In the genomic region with DNA sequence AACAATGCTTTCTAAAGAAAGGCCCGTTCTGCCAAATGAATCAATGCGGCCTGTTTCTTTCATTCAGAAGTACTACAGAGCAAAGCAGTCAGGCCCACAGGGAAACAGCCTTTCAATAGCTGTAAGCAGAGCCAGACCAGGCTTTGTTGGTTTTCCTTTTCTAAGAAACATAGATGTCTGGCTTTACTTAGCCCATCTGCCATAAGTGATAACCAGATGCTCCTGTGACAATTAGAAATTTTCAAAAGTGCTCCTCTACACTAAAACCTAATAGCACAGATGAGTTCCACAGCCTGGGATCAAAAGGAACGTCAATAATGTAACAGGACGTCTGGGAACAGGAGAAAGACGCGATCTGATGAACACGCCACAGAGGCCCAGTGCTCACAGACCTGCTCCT, we compare ENCODE assay signal across 21 mouse cellular contexts. TPM values are rescaled to one million over a fixed set of nuclear protein-coding genes. Genes with fewer than 3 reads are reported as not detected.
A peak's percentile ranks its signal among the peaks of the same experiment; 100 is the strongest.
DNase-seq lines count a peak whose midpoint lies in the region; ATAC-seq lines count a peak whose summit lies in the region.
"Had no signal": no experiment of that assay in that cellular context is flagged by ENCODE, and none has a peak within 500 bp of the region (broad histone marks: within the 10 kb centered on the region; RNA-seq: fewer than 3 reads in every experiment).

No protein-coding gene starts in this region.

- H3K9me3 ChIP-seq in embryonic facial prominence, embryonic 11.5 days (replicated peaks; ENCODE audit: control insufficient read depth, low read length), result no peaks in the 10 kb centered on the region
- H3K9me3 ChIP-seq in embryonic facial prominence, embryonic 10.5 days, result no peaks in the 10 kb centered on the region
- H3K9me3 ChIP-seq in liver, embryonic 11.5 days (ENCODE audit: control insufficient read depth, low read length), result no peaks in the 10 kb centered on the region
- H3K9me3 ChIP-seq in neural tube, embryonic 14.5 days (ENCODE audit: control insufficient read depth, low read length), result no peaks in the 10 kb centered on the region
- H3K9me3 ChIP-seq: limb, embryonic 15.5 days; midbrain, embryonic 10.5 days had no signal

- no peaks in the 10 kb centered on the region for H3K27me3 ChIP-seq in embryonic facial prominence, embryonic 11.5 days (ENCODE audit: control insufficient read depth, insufficient read depth, low read length)
- H3K27me3 ChIP-seq in embryonic facial prominence, embryonic 10.5 days (replicated peaks; ENCODE audit: low read depth, poor library complexity, severe bottlenecking), result no peaks in the 10 kb centered on the region
- no peaks in the 10 kb centered on the region for H3K27me3 ChIP-seq in liver, embryonic 11.5 days (replicated peaks; ENCODE audit: control insufficient read depth, insufficient read depth, low read length)
- no peaks in the 10 kb centered on the region for H3K27me3 ChIP-seq in neural tube, embryonic 14.5 days (ENCODE audit: control insufficient read depth, insufficient read depth, low read length)
- H3K27me3 ChIP-seq: limb, embryonic 15.5 days had no signal

- no peaks in the 10 kb centered on the region for H3K36me3 ChIP-seq in embryonic facial prominence, embryonic 11.5 days (replicated peaks; ENCODE audit: control insufficient read depth, insufficient read depth, low read depth, low read length)
- peaks cover 6% of the 10 kb centered on the region; the same call in 1 of the 2 replicates for H3K36me3 ChIP-seq in embryonic facial prominence, embryonic 10.5 days (replicated peaks)
- no peaks in the 10 kb centered on the region for H3K36me3 ChIP-seq in liver, embryonic 11.5 days (ENCODE audit: control insufficient read depth, insufficient read depth, low read length)
- no peaks in the 10 kb centered on the region for H3K36me3 ChIP-seq in neural tube, embryonic 14.5 days (ENCODE audit: control insufficient read depth, insufficient read depth, low read length)
- H3K36me3 ChIP-seq: limb, embryonic 15.5 days had no signal

- 72% methylated on average over 7 of the region's 7 CpGs for WGBS in embryonic facial prominence, embryonic 11.5 days
- 75% methylated on average over 7 of the region's 7 CpGs for WGBS in embryonic facial prominence, embryonic 10.5 days
- 82% methylated on average over 7 of the region's 7 CpGs for WGBS in liver, embryonic 11.5 days
- 48% methylated on average over 7 of the region's 7 CpGs for WGBS in neural tube, embryonic 14.5 days

- DNase-seq in embryonic facial prominence, embryonic 11.5 days (ENCODE audit: low spot score), result peak; percentile 36
- DNase-seq in embryonic facial prominence, embryonic 10.5 days (ENCODE audit: low spot score), result no peak
- DNase-seq in liver, embryonic 11.5 days (ENCODE audit: low spot score), result no peak
- DNase-seq in liver (no peak), MN1 (ENCODE audit: low spot score) (peak; percentile 75)
- no peak for DNase-seq in left cerebral cortex, postnatal 25 days (ENCODE audit: low spot score in 2 of 2)
- DNase-seq: adrenal gland, postnatal 25 days; cerebellum, adult 9-10 months; gastrocnemius, adult 2 months; kidney, adult 2 months; layer of hippocampus, adult 9-11 months; lung, adult 18-20 months; lung, postnatal 10 days; right cerebral cortex, adult 18-20 months; right cerebral cortex, postnatal 4 days; thymus, postnatal 25 days had no signal

- no peak for ATAC-seq in embryonic facial prominence, embryonic 11.5 days (replicated peaks; ENCODE audit: insufficient number of reproducible peaks, low FRiP score, low TSS enrichment, low read depth)
- ATAC-seq in liver, embryonic 11.5 days (replicated peaks; ENCODE audit: low FRiP score), result no peak
- ATAC-seq in neural tube, embryonic 14.5 days (ENCODE audit: low read depth), result no peak

- no peak overlapping the region for H3K9ac ChIP-seq in embryonic facial prominence, embryonic 11.5 days (replicated peaks; ENCODE audit: low read length)
- H3K9ac ChIP-seq in liver, embryonic 11.5 days (ENCODE audit: low read depth, low read length), result no peak overlapping the region
- H3K9ac ChIP-seq in neural tube, embryonic 14.5 days (replicated peaks; ENCODE audit: low read depth, low read length), result no peak overlapping the region
- H3K9ac ChIP-seq: limb, embryonic 15.5 days had no signal

- H3K4me2 ChIP-seq in embryonic facial prominence, embryonic 11.5 days (ENCODE audit: low read depth, low read length), result no peak overlapping the region
- peak overlapping the region; percentile 14; the same call in 1 of the 2 replicates for H3K4me2 ChIP-seq in liver, embryonic 11.5 days
- no peak overlapping the region for H3K4me2 ChIP-seq in neural tube, embryonic 14.5 days (ENCODE audit: low read depth, low read length)
- H3K4me2 ChIP-seq: heart, embryonic 11.5 days; limb, embryonic 15.5 days had no signal

- no peaks in the 10 kb centered on the region for H3K4me1 ChIP-seq in embryonic facial prominence, embryonic 11.5 days (ENCODE audit: control insufficient read depth, insufficient read depth, low read length)
- H3K4me1 ChIP-seq in embryonic facial prominence, embryonic 10.5 days, result peaks cover 24% of the 10 kb centered on the region
- H3K4me1 ChIP-seq in liver, embryonic 11.5 days (replicated peaks; ENCODE audit: control insufficient read depth, insufficient read depth, low read length), result peaks cover 29% of the 10 kb centered on the region
- H3K4me1 ChIP-seq in neural tube, embryonic 14.5 days (ENCODE audit: control insufficient read depth, insufficient read depth, low read length), result peaks cover 15% of the 10 kb centered on the region

- intact Hi-C loops in left cerebral cortex, postnatal 25 days (cut with DNase I), result no loop called here

- H3K4me3 ChIP-seq in embryonic facial prominence, embryonic 11.5 days (ENCODE audit: low read depth, low read length), result no peak overlapping the region
- H3K4me3 ChIP-seq in embryonic facial prominence, embryonic 10.5 days, result no peak overlapping the region
- H3K4me3 ChIP-seq in liver, embryonic 11.5 days (ENCODE audit: low read depth, low read length), result no peak overlapping the region
- no peak overlapping the region for H3K4me3 ChIP-seq in neural tube, embryonic 14.5 days (ENCODE audit: low read depth, low read length)
- H3K4me3 ChIP-seq: gastrocnemius, adult 2 months; limb, embryonic 15.5 days; midbrain, embryonic 10.5 days had no signal

- no peak overlapping the region for H3K27ac ChIP-seq in embryonic facial prominence, embryonic 11.5 days (replicated peaks; ENCODE audit: low read depth, low read length)
- no peak overlapping the region for H3K27ac ChIP-seq in embryonic facial prominence, embryonic 10.5 days (replicated peaks)
- no peak overlapping the region for H3K27ac ChIP-seq in liver, embryonic 11.5 days (ENCODE audit: low read depth, low read length)
- H3K27ac ChIP-seq in neural tube, embryonic 14.5 days (ENCODE audit: low read depth, low read length), result peak overlapping the region; percentile 48; the same call in 1 of the 2 replicates
- H3K27ac ChIP-seq: gastrocnemius, adult 2 months; kidney, postnatal 0 days; limb, embryonic 15.5 days; midbrain, embryonic 10.5 days had no signal

RNA-seq across cellular contexts. Expression of gene Tbpl1, which starts 5.4 kb away (rescaled TPM):
- 98.6 and 109 TPM in 2 replicates for polyA plus RNA-seq in embryonic facial prominence, embryonic 11.5 days (2014; fragmentation: Nextera tagmentation; extraction: Ambion mirVana)
- polyA plus RNA-seq in embryonic facial prominence, embryonic 10.5 days (2016; fragmentation: Nextera tagmentation; extraction: Ambion mirVana), result 89.1 and 91.8 TPM in 2 replicates
- 54.0 and 61.9 TPM in 2 replicates for polyA plus RNA-seq in liver, embryonic 11.5 days (2014; fragmentation: Nextera tagmentation; extraction: Ambion mirVana)
- polyA plus RNA-seq in neural tube, embryonic 14.5 days (2014; fragmentation: Nextera tagmentation; extraction: Ambion mirVana), result 97.4 and 105 TPM in 2 replicates
- total RNA-seq in left cerebral cortex, postnatal 25 days (2021), result 10 to 100 TPM; 68.2 to 69.8 TPM

Comparison
In these comparisons a context has a peak if more than half of its experiments do, and no peak if none do; other contexts are left out.
1. DNase-seq: peak in embryonic facial prominence, embryonic 11.5 days (single experiment) and MN1 (single experiment); none in embryonic facial prominence, embryonic 10.5 days (single experiment), liver, embryonic 11.5 days (single experiment), liver (single experiment) and left cerebral cortex, postnatal 25 days (0 of 2).